Mouse (Mus musculus): Measurements from ENCODE around the gene Cnmd. TPM values are rescaled to one million over a fixed set of nuclear protein-coding genes. Genes with fewer than 3 reads are reported as not detected.

Cnmd gene
- not detected in 2 replicates for polyA plus RNA-seq (2015; fragmentation: Nextera tagmentation; extraction: Ambion mirVana)

GRCm38 (mm10) chr14:79662001-79662400, at the start of gene Cnmd:
TSS of gene Cnmd (minus strand) at chr14:79662170.

Other genes with a start within 250 kb of the Cnmd start
- gene Kbtbd7, start 235.7 kb downstream of the Cnmd start, polyA plus RNA-seq (2015; fragmentation: Nextera tagmentation; extraction: Ambion mirVana): 4.4 and 4.7 TPM in 2 replicates
- 0.27 and 0.71 TPM in 2 replicates for gene Kbtbd6, start 210.3 kb downstream of the Cnmd start, polyA plus RNA-seq (2015; fragmentation: Nextera tagmentation; extraction: Ambion mirVana)
- 19.0 and 20.2 TPM in 2 replicates for gene Elf1, start 181.0 kb downstream of the Cnmd start, polyA plus RNA-seq (2015; fragmentation: Nextera tagmentation; extraction: Ambion mirVana)
- gene Wbp4, start 180.7 kb downstream of the Cnmd start, polyA plus RNA-seq (2015; fragmentation: Nextera tagmentation; extraction: Ambion mirVana): 25.3 and 31.7 TPM in 2 replicates
- gene Sugt1, start 74.5 kb downstream of the Cnmd start, polyA plus RNA-seq (2015; fragmentation: Nextera tagmentation; extraction: Ambion mirVana): 73.7 and 84.1 TPM in 2 replicates
- 0.17 TPM in 1 of 2 replicates, not detected in the other for gene Pcdh8, start 109.1 kb upstream of the Cnmd start, polyA plus RNA-seq (2015; fragmentation: Nextera tagmentation; extraction: Ambion mirVana)